Comparison of ENCODE assay signal across 21 mouse cellular contexts in the genomic region with DNA sequence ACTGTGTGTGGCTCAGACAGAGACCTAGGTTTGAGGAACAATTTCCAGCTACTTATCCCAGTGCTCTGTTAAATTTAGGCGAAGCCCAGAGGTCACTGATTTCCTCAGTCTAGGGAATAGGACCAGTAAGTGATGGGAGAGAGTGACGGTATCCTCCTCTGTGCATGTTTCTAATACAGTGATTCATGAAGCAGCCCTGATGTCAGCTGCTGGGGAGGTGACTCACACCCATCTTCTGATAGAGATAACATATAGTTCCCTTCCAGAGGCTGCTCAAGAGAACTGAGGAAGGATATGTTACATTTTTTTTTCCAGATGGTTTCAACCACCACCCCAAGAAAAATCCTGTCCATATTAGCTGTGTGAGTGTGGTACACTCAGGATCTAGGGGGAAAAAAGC. TPM values are rescaled to one million over a fixed set of nuclear protein-coding genes. Genes with fewer than 3 reads are reported as not detected.
"Had no signal": no experiment of that assay in that cellular context is flagged by ENCODE, and none has a peak within 500 bp of the region (broad histone marks: within the 10 kb centered on the region; RNA-seq: fewer than 3 reads in every experiment).

No protein-coding gene starts in this region.

- H3K4me3 ChIP-seq: kidney, embryonic 15.5 days; left cerebral cortex, adult 2 months; limb, embryonic 12.5 days; limb, embryonic 15.5 days; midbrain, embryonic 12.5 days; midbrain, embryonic 15.5 days; neural tube, embryonic 13.5 days had no signal

- H3K27me3 ChIP-seq: limb, embryonic 15.5 days; midbrain, embryonic 12.5 days; midbrain, embryonic 15.5 days; neural tube, embryonic 13.5 days had no signal

- H3K4me1 ChIP-seq: kidney, embryonic 15.5 days; limb, embryonic 12.5 days; limb, embryonic 15.5 days; midbrain, embryonic 12.5 days; midbrain, embryonic 15.5 days; neural tube, embryonic 13.5 days had no signal

- ATAC-seq: liver, postnatal 0 days; lung, postnatal 0 days; midbrain, embryonic 15.5 days had no signal

- DNase-seq: kidney, adult 11 months; kidney, adult 8-10 months; kidney, postnatal 10 days; kidney, postnatal 36 days; layer of hippocampus, postnatal 36 days; left cerebral cortex, postnatal 4 days; liver, postnatal 0 days; lung, embryonic 14.5 days; thymus, adult 2 months; thymus, postnatal 25 days had no signal

- H3K27ac ChIP-seq: kidney, embryonic 15.5 days; left cerebral cortex, adult 2 months; limb, embryonic 12.5 days; limb, embryonic 15.5 days; liver, embryonic 14.5 days; macrophage; midbrain, embryonic 12.5 days; midbrain, embryonic 15.5 days; neural tube, embryonic 13.5 days; stomach, postnatal 0 days had no signal

- H3K36me3 ChIP-seq: kidney, embryonic 15.5 days; limb, embryonic 12.5 days; limb, embryonic 15.5 days; midbrain, embryonic 12.5 days; midbrain, embryonic 15.5 days; neural tube, embryonic 13.5 days had no signal

RNA-seq across cellular contexts. Expression of a gene that starts 2.9 kb away (rescaled TPM):
- polyA plus RNA-seq: liver, embryonic 14.5 days; liver, postnatal 0 days; macrophage; thymus, adult 2 months had no signal
